Mouse (Mus musculus) heart, postnatal 0 days (tissue): ENCODE measurements at regions not wholly inside any gene's neighbourhood (a gene's known extent, or its start where the extent isn't known, plus 50 kb on each side); places are given as distances from the start of the nearest gene placed in this dataset.

Experiments used
- ATAC-seq: fragments of 200-750 bp; cut with Nextera tagmentation; 2 replicates; pipeline ENCODE4 v1.8.0; 2017; ENCODE audit warnings: low read depth, moderate number of reproducible peaks, moderate library complexity; ENCODE audit not compliant: insufficient read depth
- DNase-seq: peaks from one replicate; pipeline ENCODE4 v3.0.0-alpha.2; 2016; ENCODE audit warnings: low spot score
- H3K27ac ChIP-seq: fragments of 300-500 bp; sonication (generic); 2 replicates; pipeline ENCODE4 v1.5.1; 2014; ENCODE audit warnings: low read depth, mild to moderate bottlenecking
- H3K27me3 ChIP-seq: fragments of 300-500 bp; sonication (generic); 2 replicates; pipeline ENCODE4 v1.6.1; 2014; ENCODE audit warnings: low read length, mixed read lengths; ENCODE audit not compliant: control insufficient read depth, insufficient read depth
- H3K36me3 ChIP-seq: fragments of 300-500 bp; sonication (generic); replicated peaks from 2 replicates; pipeline ENCODE4 v1.6.1; 2014; ENCODE audit warnings: low read length, mixed read lengths; ENCODE audit not compliant: control insufficient read depth, insufficient read depth
- H3K4me1 ChIP-seq: fragments of 300-500 bp; sonication (generic); 2 replicates; pipeline ENCODE4 v1.6.1; 2014; ENCODE audit warnings: antibody characterized with exemption; ENCODE audit not compliant: control insufficient read depth, insufficient read depth
- H3K4me2 ChIP-seq: fragments of 300-500 bp; sonication (generic); 2 replicates; pipeline ENCODE4 v1.6.1; 2014; ENCODE audit warnings: low read depth, mild to moderate bottlenecking, low read length, moderate library complexity
- H3K4me3 ChIP-seq: fragments of 300-500 bp; sonication (generic); 2 replicates; pipeline ENCODE4 v1.5.1; 2014; ENCODE audit warnings: low read depth, low read length
- H3K9ac ChIP-seq: fragments of 300-500 bp; sonication (generic); replicated peaks from 2 replicates; pipeline ENCODE4 v1.6.1; 2014; ENCODE audit warnings: low read depth, low read length, mixed read lengths
- H3K9me3 ChIP-seq: fragments of 300-500 bp; sonication (generic); replicated peaks from 2 replicates; pipeline ENCODE4 v1.6.1; 2016; ENCODE audit warnings: low read length; ENCODE audit not compliant: control insufficient read depth
- CTCF ChIP-seq: IDR thresholded peaks from 2 replicates; pipeline ENCODE4 v1.5.1; 2016; ENCODE audit warnings: antibody characterized with exemption, control low read depth, low read depth
- EP300 ChIP-seq: IDR thresholded peaks from 2 replicates; pipeline ENCODE4 v1.6.1; 2016; ENCODE audit warnings: antibody characterized with exemption, low read depth
- WGBS: fragments of 180-500 bp; shearing (Covaris S2); extraction: QIAGEN DNeasy Blood & Tissue Kit; methylation state at CpG from one replicate; pipeline ENCODE4 v1.1.7; 2014; 5-methylcytosine and 5-hydroxymethylcytosine counted together

GRCm38 (mm10) chr4:114331161-114331560, 75.4 kb upstream of the Trabd2b start:
- WGBS = 72% methylated on average over 3 of the region's 3 CpGs
- H3K9ac ChIP-seq = no peak overlapping the region

GRCm38 (mm10) chr4:114334850-114335249, 71.7 kb upstream of the Trabd2b start:
- Histone ChIP-seq H3K9me3 (no peaks in the 10 kb centered on the region), H3K27me3 (no peaks in the 10 kb centered on the region), H3K4me1 (no peaks in the 10 kb centered on the region), H3K27ac (no peak overlapping the region), H3K4me2 (no peak overlapping the region), H3K36me3 (no peaks in the 10 kb centered on the region), H3K4me3 (no peak overlapping the region), H3K9ac (no peak overlapping the region)
- 82% methylated on average over 2 of the region's 2 CpGs for WGBS
- ATAC-seq (no peak), DNase-seq (no peak)
- no peak for TF ChIP-seq EP300
- no peak for TF ChIP-seq CTCF

More at GRCm38 (mm10) chr4:114331161-114331560, 75.4 kb upstream of the Trabd2b start:
- H3K4me3 ChIP-seq = no peak overlapping the region
- no peak for ATAC-seq
- no peaks in the 10 kb centered on the region for H3K9me3 ChIP-seq
- H3K27ac ChIP-seq = no peak overlapping the region
- TF ChIP-seq EP300 (no peak), CTCF (no peak)
- H3K36me3 ChIP-seq = no peaks in the 10 kb centered on the region
- no peaks in the 10 kb centered on the region for H3K27me3 ChIP-seq
- no peak for DNase-seq
- H3K4me2 ChIP-seq = no peak overlapping the region
- H3K4me1 ChIP-seq = no peaks in the 10 kb centered on the region

DNA sequence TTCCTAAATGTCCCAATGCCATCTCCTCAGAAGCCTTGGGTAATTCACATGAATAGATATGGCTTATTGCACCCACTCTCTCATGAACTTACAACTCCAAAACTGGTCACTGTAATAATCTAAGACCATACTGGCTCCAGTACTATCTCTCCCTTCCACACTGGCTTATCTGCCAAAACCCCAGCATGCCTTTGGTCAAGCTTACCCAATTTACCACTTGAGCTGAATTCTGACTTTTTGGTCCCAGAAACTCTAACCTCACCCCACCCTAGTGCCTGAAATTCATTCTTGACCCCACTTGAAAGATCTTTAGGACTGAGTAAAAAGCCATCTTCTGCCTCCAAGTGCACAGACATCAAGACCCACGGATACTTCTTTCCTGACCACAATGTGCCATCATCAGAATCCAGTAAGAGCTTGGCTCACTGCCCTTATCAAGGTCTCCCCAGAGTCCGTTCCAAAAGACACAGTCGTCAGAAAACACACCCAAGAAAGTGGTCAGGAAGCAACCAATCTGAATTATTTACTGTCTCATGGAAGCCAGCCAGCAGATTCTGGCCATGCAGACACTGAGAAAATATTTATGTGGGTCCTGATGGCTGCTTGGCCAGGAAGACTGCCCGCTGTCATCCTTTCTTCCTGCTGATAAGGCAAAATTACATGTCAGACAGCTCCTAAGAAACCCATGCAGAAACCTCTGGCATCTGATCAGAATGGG, 70.3 kb upstream of the Trabd2b start:
- ATAC-seq = no peak
- Histone ChIP-seq H3K27ac (no peak overlapping the region), H3K4me1 (no peaks in the 10 kb centered on the region)

DNA sequence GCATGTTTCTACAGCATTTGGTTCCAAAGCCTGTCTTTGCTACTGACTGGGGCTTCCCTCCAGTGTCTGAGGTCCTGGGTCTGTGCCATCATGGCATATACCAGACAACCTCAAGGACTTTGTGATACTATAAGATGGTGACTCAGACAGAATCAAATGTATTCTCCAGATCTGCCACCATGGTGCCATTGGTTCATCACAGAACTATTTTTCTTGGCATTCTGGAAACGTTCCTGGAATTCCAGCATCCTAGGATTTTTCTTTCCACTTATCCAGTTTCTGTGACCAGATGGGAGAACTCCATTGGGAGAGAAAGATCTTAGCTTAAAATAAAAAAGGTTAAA, 69.8 kb upstream of the Trabd2b start:
- peak; percentile 8 for DNase-seq
- no peak overlapping the region for H3K4me3 ChIP-seq
- no peak overlapping the region for H3K9ac ChIP-seq
- H3K27ac ChIP-seq = no peak overlapping the region
- H3K36me3 ChIP-seq = no peaks in the 10 kb centered on the region
- 33% methylated on average over 1 of the region's 1 CpGs for WGBS
- no peak overlapping the region for H3K4me2 ChIP-seq
- no peaks in the 10 kb centered on the region for H3K9me3 ChIP-seq
- no peaks in the 10 kb centered on the region for H3K4me1 ChIP-seq
- ATAC-seq = no peak
- 0 out of 2 replicates have a peak, but pooled peaks cover 3% of the 10 kb centered on the region for H3K27me3 ChIP-seq
- no peak for TF ChIP-seq EP300
- no peak for TF ChIP-seq CTCF

More for the DNA sequence above, 70.3 kb upstream of the Trabd2b start:
- Histone ChIP-seq H3K4me3 (no peak overlapping the region), H3K9ac (no peak overlapping the region), H3K36me3 (no peaks in the 10 kb centered on the region), H3K9me3 (no peaks in the 10 kb centered on the region), H3K4me2 (no peak overlapping the region), H3K27me3 (0 out of 2 replicates have a peak, but pooled peaks cover 3% of the 10 kb centered on the region)
- no peak for DNase-seq
- TF ChIP-seq EP300 (no peak), CTCF (no peak)
- 28% methylated on average over 4 of the region's 4 CpGs for WGBS

DNA sequence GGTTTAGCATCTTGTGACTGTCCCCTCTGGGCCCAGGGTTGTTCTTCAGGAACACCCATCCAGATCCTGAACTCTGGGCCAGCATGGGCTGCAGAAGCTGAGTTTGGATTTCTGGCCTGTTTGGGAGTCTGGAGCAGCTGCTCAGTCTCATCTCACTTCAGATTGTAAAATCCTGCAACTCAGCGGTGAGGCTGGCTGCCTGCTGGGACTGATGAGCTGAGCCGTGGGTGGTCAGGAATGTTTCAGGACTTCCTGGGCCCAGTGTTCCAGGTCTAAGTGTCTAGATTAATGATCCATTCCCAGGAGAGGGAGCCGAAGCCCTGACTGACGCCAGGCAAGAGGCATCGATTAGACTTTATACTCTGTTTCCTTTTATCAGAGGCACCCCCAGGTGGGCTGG, 66.7 kb upstream of the Trabd2b start:
- WGBS = 49% methylated on average over 5 of the region's 5 CpGs
- Histone ChIP-seq H3K36me3 (no peaks in the 10 kb centered on the region), H3K4me2 (no peak overlapping the region), H3K9ac (no peak overlapping the region), H3K4me3 (no peak overlapping the region), H3K9me3 (no peaks in the 10 kb centered on the region), H3K27me3 (peaks cover 7% of the 10 kb centered on the region), H3K27ac (no peak overlapping the region), H3K4me1 (no peaks in the 10 kb centered on the region)
- ATAC-seq (no peak), DNase-seq (no peak)
- TF ChIP-seq EP300 = no peak
- no peak for TF ChIP-seq CTCF

DNA sequence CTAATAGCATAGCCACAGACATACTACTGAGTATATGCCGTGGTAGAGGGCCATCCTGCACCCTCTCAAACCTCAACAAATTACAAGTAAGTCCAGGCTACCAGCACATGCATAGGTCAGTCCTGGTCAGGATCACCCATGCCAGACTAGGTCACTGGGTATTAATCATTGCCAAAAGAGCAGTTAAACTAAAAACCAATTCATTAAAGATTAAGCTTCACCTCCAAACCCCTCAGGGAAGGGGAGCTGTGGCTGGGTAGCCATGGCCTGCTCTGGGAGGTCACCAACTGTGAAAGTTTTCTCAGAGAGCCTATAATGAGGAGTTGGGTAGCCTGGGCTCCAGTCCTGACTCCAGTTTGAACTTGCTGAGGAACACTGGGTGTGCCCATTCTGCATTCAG, 61.4 kb upstream of the Trabd2b start:
- Histone ChIP-seq H3K4me3 (no peak overlapping the region), H3K4me2 (no peak overlapping the region), H3K36me3 (no peaks in the 10 kb centered on the region), H3K27ac (no peak overlapping the region), H3K9me3 (no peaks in the 10 kb centered on the region), H3K27me3 (peaks cover 12% of the 10 kb centered on the region), H3K4me1 (no peaks in the 10 kb centered on the region), H3K9ac (no peak overlapping the region)
- TF ChIP-seq EP300 = no peak
- no peak for TF ChIP-seq CTCF
- ATAC-seq (no peak), DNase-seq (no peak)
- 50% methylated on average over 1 of the region's 1 CpGs for WGBS
